Mouse (Mus musculus): ENCODE data around the gene Rab3ip.

- no peak for TF ChIP-seq CHD2 (IDR thresholded peaks at IDR 0.05; ENCODE audit: low read length)
- no peak for TF ChIP-seq POLR2AphosphoS5 (IDR thresholded peaks at IDR 0.05; ENCODE audit: borderline replicate concordance, low read depth, low read length)
- no peak for TF ChIP-seq POLR2A (IDR thresholded peaks at IDR 0.05; ENCODE audit: control insufficient read depth in 1 of 2, insufficient read depth in 1 of 2, low read depth in 1 of 2, low read length in 2 of 2, poor library complexity in 1 of 2)
- TF ChIP-seq CTCF (IDR thresholded peaks at IDR 0.05 in 2 of 3, conservative IDR thresholded peaks at IDR 0.05 in 1 of 3; ENCODE audit: control insufficient read depth in 1 of 3, insufficient read depth in 1 of 3, low read depth in 2 of 3, low read length in 3 of 3, poor library complexity in 1 of 3, severe bottlenecking in 1 of 3): no peak
- no peak for TF ChIP-seq TAL1 (IDR thresholded peaks at IDR 0.05; ENCODE audit: low read length)
- TF ChIP-seq MAZ (IDR thresholded peaks at IDR 0.05; ENCODE audit: low read depth, low read length): no peak
- TF ChIP-seq EP300 (IDR thresholded peaks at IDR 0.05; ENCODE audit: low read depth in 1 of 2, low read length in 2 of 2): no peak
- TF ChIP-seq USF1 (IDR thresholded peaks at IDR 0.05; ENCODE audit: low read depth, low read length): no peak
- no peak for TF ChIP-seq GABPA (IDR thresholded peaks at IDR 0.05; ENCODE audit: low read depth, low read length)
Observed at GRCm38 (mm10) chr10:116914586-116914985, 36.0 kb downstream of the Rab3ip start.
